Mouse (Mus musculus): ENCODE data around the gene E130308A19Rik.

Gene E130308A19Rik

GRCm38 (mm10) chr4:59727187-59727877, 101.3 kb downstream of the E130308A19Rik start:
- CTCF ChIA-PET, result interaction anchor here (0.6 kb wide), 2 partner anchors 29 to 65 kb away, joined by 5 to 7 read pairs; no protein-coding TSS in a partner anchor

- CTCF ChIA-PET, result interaction anchor here (0.6 kb wide), 1 partner anchor 65 kb away, joined by 7 read pairs; no protein-coding TSS in a partner anchor
Measured at GRCm38 (mm10) chr4:59727878-59728261, 101.9 kb downstream of the E130308A19Rik start.

DNA sequence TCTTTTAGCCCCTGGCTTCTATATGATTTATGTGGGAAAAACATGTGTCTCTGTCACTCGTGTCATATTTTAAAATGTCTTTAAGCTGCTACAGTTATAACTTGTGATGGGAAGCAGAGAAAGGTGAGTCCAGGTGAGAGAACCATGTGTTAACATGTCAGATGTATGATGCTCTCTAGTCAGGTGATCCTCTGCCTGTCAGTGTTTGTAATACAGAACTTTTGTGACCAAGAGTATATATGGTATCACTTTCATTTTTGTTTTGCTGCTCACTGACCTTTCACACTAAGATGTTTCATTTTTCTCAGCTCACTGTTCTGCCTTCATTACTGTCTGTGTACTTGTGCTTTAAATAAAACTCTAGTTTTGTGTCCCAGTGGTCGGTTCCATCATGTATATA, 102.8 kb downstream of the E130308A19Rik start:
- CTCF ChIA-PET, result no interaction called here

DNA sequence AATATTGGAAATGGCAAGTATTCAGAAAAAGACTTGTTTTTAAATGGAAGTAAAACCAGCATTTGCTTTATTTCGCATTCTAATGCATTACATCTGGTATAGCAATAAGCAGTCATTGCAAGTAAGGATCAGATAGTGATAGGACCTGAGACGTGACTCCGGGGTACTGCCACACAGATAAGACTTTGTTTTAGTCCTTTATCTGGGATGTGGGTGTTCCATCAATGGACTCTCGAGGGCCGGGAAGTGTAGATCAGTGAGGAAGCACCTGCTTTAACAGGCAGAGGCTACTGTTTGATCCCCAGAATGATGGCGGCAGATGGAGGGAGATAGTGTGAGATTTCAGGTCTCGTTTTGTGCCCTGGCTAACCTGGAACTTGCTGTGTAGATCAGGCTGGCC, 105.5 kb downstream of the E130308A19Rik start:
- CTCF ChIA-PET, result interaction anchor here (0.6 kb wide), 1 partner anchor 53 kb away, joined by 5 read pairs; no protein-coding TSS in a partner anchor

DNA sequence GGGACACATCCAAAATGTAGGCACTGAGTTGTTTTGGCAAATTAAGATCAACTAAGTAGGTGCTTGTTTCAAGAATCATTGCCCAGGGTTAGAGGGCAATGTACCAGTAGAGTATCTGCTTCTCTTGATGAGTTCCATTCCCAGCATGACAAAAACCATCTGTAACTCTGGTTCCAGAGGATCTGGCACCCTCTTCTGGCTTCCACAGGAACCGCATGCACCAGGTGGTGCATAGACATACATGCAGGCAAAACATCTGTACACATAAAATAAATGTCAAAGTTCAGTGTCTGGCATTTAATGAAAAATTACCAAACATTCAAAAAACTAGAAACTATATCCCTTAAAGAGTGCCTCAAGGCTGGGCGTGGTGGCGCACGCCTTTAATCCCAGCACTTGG, 113.3 kb downstream of the E130308A19Rik start:
- CTCF ChIA-PET, result no interaction called here

DNA sequence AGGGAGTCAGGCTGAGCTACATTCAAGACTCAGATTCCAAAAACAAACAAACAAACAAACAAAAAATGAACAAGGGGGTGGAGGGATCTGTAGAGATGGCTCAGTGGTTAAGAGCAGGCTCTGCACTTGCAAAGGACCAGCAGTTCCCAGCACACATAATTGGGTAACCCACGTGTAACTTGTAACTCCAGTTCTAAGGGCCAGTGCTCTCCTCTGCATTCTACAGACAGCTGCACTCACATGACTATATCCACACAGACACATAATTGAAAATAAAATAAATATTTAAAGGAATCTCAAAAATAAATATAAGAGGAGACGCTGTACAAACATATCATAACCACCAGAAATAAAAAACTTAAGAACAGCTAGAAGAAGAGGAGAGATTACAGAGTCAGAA, 113.9 kb downstream of the E130308A19Rik start:
- CTCF ChIA-PET, result no interaction called here

- CTCF ChIA-PET, result no interaction called here
Measured at GRCm38 (mm10) chr4:59753491-59754140, 127.6 kb downstream of the E130308A19Rik start.

GRCm38 (mm10) chr4:59756332-59757082, 130.5 kb downstream of the E130308A19Rik start:
- CTCF ChIA-PET, result interaction anchor here (0.7 kb wide), 1 partner anchor 29 kb away, joined by 5 read pairs; no protein-coding TSS in a partner anchor

DNA sequence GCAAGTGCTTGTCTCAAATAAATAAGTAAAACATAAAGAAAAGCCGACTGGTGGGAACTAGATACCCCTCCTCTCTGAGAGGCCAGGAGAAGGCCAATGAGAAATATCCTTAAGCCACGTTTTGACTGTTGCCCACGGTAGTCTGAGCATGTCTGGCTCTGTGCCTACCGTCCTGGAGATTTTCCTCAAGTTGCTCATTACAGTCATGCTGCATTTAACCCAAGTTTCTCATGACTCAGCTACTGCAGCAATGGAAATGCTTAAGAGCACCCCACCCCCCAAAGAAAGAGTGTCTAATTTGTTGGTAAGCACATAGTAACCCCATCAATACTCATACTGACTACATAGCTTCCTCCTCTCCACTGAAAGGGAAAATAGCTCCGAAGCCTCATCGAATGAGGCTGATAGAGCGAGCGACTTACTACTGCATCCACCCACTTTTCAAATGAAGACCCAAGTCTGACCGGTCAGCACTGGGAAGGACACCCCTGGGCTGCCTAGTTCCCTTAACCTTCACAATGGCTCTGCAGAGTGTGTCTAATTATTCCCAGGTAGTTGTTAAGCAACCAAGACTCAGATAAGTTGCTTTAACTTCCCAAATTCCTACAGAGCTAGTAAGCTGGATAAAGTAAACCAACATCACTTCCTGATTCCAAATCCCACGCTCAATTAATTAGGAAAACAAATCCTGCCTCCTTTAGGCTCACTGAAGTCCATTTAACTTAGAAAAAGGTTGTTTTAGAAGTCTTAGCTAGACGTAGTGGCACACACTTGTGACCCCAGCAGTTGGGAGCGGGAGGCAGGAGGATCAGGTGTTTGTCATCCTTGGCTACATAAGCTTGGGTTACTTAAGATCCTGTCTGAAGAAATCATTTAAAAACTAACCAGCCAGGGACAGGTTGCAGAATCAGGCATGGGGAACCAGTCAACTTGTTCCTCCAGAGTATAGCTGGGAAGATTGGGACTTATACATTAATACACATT, 131.7 kb downstream of the E130308A19Rik start:
- CTCF ChIA-PET, result interaction anchor here (0.6 kb wide), 1 partner anchor 365 kb away, joined by 3 read pairs; no protein-coding TSS in a partner anchor

DNA sequence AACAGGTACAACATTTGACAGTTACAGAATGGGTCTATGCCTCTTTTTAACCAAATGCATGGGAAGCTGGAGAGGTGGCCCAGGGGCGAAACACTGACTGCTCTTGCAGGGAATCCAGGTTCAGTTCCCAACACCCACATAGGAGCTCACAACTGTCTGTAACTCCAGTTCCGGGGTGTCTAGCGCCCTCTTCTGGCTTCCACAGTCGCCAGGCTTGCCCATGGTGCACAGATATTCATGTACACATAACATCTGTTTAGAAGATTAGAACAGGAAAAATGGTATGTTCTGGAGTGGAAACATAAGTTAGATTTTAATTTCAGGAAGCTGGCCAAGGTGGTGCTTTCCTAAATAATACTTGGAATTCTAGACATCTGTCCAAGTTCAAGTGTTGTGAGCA, 134.0 kb downstream of the E130308A19Rik start:
- CTCF ChIA-PET, result no interaction called here

GRCm38 (mm10) chr4:59760636-59761364, 134.8 kb downstream of the E130308A19Rik start:
- CTCF ChIA-PET, result interaction anchor here (0.7 to 1.2 kb wide), 2 partner anchors 19 to 411 kb away, joined by 3 to 10 read pairs; no protein-coding TSS in a partner anchor

DNA sequence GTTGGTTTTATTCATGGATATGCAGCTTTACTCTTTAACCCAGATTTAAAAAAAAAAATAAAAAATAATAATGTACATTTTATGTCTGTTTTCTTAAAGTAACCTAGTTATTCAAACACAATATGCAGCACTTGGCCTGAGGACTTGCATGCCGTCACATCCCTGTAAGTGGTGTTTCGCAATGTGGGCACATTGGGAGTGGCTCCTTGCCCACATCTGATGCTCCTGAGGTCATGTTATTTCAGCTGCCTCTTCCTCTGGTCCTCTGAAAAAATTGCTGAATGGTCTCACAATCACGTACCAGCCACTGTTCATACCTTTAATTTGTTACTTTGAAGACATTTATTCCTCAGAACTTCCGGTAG, 135.3 kb downstream of the E130308A19Rik start:
- CTCF ChIA-PET, result interaction anchor here (0.7 to 1.2 kb wide), 2 partner anchors 19 to 411 kb away, joined by 3 to 10 read pairs; no protein-coding TSS in a partner anchor

- CTCF ChIA-PET, result no interaction called here
Measured at GRCm38 (mm10) chr4:59764950-59765349, 138.9 kb downstream of the E130308A19Rik start.

- CTCF ChIA-PET, result no interaction called here
Measured at GRCm38 (mm10) chr4:59765385-59766005, 139.5 kb downstream of the E130308A19Rik start.

DNA sequence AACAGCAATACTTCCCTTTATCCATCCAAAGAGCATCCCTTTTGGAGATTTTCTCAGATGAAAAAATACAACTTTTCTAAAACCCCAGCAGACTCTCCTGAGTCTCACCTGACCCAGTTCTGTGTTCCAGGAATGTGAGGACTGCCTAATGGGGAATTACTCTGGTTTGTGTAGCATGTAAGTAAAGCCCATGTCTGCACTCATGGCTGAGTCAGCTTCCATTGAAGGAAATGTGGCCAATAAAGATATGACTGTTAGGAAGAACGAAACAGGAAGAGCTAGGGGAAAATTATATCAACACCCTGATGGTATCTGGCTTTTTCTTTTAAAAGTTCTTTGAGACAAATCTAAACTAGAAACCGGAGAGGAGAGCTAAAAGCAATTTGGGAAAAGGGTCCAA, 141.7 kb downstream of the E130308A19Rik start:
- CTCF ChIA-PET, result no interaction called here

- CTCF ChIA-PET, result interaction anchor here (0.6 kb wide), 1 partner anchor 500 kb away, joined by 6 read pairs; no protein-coding TSS in a partner anchor
Measured at GRCm38 (mm10) chr4:59772171-59772879, 146.3 kb downstream of the E130308A19Rik start.

GRCm38 (mm10) chr4:59777828-59778227, 151.8 kb downstream of the E130308A19Rik start:
- CTCF ChIA-PET, result interaction anchor here (0.6 kb wide), 1 partner anchor 41 kb away, joined by 5 read pairs; no protein-coding TSS in a partner anchor

GRCm38 (mm10) chr4:59780568-59780967, 154.6 kb downstream of the E130308A19Rik start:
- CTCF ChIA-PET, result interaction anchor here (0.6 to 1.1 kb wide), 4 partner anchors 9 to 95 kb away, joined by 3 to 10 read pairs (median 4); no protein-coding TSS in a partner anchor

Measured in spleen, embryonic (tissue).